Mouse (Mus musculus): ENCODE results near the gene Sec24a. TPM values are rescaled to one million over a fixed set of nuclear protein-coding genes. Genes with fewer than 3 reads are reported as not detected.
"Not testable (repeated sequence)": the region's sequence is repeated elsewhere in the genome, so short reads cannot be mapped to it uniquely, and the experiment has no call there.

Sec24a gene
- 10 to 100 TPM; 16.4 to 16.7 TPM for total RNA-seq (2021)

DNA sequence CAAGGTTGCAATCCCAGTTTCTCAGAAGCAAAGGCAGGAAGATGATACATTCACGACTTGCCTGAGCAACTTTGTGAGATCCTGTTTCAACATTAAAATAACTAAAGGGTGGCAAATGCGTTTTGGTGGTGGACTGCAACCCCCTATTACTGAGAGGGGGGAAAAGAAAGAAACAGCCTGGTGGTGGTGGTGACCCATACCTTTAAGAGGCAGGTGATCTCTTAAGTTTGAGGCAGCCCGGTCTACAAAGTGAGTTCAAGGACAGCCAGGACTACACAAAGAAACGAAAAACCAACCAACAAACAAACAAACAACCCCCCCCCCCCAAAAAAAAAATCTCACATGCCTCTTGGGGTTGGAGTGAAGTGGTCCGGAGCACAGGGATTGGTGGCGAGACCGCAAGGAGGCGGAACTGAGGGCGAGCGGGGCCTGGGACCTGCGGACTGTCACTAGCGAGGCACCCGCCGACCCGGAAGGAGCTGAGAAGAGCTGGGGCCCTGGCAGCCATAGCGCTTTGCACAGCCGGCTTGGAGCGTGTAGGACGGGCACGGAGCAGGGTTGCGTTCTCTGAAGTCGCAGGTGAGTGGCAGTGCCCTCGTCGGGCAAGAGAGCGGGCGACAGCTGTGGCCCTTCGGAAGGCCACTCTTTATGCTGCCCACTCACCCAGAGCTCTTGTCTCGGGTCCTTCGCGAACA, at the start of gene Sec24a, which contains the start of gene Sar1b:
TSS of gene Sec24a (minus strand) at position 422 of the 695 bp plus-strand sequence.
TSS of gene Sar1b (plus strand) at position 475 of the 695 bp plus-strand sequence.
- DNase-seq = peak; percentile 84 to 87
- intact Hi-C loops (cut with DNase I) = no loop called here

DNA sequence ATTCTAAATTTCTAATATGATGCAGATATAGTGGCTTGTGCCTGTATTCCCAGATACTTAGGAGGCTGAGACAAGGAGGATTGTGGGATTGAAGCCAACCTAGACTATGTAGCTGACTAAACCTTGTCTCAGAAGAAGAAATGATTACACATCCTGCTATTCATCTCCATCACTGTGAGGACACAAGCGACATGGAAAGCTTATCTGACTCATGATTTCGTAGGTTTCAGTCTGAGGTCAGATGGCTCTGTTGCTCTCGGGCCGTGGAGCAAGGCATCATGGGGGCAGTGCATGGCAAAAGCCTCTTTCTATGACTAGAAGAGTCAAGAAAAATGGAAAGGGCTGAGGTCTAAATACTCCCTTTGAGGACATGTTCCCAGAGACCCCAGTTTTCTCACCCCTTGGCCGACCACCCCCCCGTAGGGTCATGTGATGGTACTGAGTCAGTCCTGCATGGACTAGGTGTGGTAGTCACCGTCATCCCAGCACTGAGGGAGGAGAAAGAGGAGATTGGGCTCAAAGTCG, 48.6 kb upstream of the Sec24a start:
- DNase-seq = no peak
- intact Hi-C loops (cut with DNase I) = no loop called here

DNA sequence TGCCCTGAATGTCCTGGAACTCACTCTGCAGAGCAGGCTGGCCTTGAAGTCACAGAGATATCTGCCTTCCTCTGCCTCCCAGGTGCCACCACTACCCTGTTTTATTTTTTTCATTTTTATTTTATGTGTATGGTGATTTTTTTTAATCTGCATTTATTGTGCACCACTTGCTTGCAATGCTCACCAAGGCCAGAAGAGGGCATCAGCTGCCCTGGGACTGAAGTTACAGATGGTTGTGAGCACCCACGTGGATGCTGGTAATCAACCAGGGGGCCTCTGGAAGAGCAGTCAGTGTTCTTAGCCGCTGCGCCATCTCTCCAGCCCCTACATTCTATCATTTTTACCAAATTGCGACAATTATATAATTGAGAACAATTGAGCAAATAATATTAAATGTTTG, 47.8 kb upstream of the Sec24a start:
- DNase-seq = no peak
- intact Hi-C loops (cut with DNase I) = no loop called here

- intact Hi-C loops (cut with DNase I) = no loop called here
- DNase-seq = peak in 1 of 2 experiments; percentile 50
Measured at GRCm38 (mm10) chr11:51809632-51810224, 46.3 kb upstream of the Sec24a start.

DNA sequence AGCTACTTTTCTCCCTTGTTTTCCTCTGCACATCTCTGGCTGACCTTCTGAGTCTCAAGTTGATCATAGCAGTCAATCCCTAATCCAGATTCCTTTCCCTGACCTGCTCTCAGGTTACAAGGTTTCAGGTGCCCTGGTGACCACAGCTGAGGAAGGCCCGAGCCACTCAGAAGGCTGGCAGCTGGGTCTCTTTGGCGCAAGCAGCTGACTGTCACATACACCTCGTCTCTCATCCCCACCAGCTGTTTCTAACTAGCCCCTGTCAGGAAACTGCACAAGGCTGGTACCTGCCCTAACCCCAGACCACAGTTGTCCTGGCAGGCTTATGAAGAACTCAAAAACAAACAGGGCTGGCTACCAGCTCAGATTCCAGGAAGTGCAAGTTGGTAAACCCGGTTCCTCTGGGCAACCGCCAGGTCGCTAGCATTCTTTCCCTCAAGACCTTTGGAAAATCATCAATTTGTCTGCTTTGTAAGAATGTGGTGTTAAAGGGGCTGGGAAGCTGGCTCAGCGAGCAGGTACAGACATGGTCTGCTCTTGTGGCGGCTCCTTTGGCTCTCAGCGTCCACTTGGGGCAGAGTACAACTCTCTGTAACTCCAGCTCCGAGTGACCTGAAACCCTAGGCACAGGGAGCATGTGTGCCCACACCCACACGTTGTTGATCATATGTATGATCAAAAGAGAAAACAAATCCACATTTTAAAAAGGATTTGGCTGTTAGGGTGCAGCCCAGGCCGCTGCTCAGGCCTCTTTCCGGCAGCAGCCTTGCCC, 43.9 kb upstream of the Sec24a start:
- no peak for DNase-seq
- intact Hi-C loops (cut with DNase I) = no loop called here

DNA sequence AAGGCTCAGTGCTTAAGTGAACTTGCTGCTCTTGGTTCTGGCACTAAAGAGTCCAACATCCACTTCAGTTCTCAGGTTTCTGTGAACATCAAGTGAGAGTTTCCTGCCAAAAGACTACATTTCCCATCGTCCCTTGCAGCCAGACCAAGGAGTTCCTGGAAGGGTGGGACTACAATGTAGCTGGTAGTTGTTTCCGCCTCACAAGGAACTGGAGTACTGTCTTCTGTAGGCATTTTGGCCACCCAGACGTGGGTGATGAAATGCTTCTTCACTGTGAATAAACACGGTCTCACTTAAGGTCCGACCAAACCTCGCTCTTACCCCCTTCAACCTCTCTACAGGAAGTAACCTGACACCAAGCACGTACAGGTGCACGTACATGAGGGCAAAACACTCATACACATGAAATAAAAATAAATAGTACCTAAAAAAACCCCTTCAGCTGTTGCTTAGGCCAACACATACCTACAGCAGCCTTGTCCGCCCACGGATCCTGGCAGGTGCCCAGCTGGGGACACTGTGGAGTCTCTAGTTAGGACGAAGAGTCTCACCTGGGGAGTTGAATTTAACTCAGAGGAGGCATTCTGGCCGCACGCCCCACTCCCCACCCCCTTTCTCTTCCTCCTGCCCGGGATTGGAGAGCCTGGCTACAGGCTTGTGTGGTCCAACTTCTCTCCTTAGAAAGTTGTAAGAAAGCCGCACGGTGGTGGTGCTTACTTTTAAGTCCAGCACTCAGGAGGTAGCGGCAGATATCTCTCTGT, 42.0 kb upstream of the Sec24a start:
- intact Hi-C loops (cut with DNase I) = no loop called here

DNA sequence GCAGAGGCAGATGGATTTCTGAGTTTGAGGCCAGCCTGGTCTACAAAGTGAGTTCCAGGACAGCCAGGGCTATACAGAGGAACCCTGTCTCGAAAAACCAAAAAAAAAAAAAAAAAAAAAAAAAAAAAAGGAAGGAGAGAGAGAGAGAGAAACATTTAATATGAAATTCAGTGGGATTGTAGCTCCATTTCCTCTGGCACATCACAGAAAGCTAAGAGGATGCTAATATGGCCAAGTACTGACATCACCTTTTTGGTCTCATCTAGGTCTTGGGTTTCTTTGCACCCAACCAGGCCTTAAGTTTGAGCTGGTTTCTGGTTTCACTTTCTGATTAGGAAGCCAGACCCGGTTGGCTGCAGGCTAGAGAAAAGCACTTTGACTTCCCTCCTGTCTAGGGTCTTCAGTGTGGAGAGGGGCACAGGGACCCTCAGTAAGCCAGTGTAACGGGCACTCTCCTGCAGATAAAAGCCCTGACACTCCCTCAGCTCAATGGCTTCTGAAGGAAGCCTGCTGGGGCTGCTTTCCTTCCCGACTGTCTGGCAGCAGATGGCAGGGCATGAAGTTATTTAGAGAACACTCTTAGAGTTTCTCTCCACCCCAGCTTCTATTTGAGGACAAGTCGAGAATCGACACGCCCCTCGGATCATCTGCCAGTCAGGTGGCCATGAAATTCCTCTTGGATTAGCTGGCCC, 37.3 kb upstream of the Sec24a start:
- intact Hi-C loops (cut with DNase I) = no loop called here
- no peak for DNase-seq

More for the DNA sequence above, 42.0 kb upstream of the Sec24a start:
- peak; percentile 60 to 65 for DNase-seq

DNA sequence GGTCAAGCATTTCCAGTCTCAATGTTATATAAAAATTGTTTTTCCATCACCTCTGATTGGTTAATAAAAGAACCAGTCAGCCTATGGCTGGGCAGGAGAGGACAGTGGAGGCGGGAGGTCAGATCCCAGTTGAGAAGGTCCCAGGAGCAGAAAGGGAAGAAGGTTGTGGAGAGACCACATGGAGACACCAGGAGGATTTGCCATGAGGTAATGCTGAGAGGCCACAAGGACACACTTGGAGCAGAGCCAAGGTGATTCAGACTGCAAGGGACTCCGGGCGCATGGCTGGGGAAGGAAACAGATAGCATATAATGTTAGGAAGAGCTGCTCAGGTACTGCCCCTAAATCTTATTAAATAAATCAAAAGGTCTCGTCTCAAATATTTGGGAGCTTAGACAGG, 32.8 kb upstream of the Sec24a start:
- no peak for DNase-seq
- intact Hi-C loops (cut with DNase I) = no loop called here

- intact Hi-C loops (cut with DNase I) = no loop called here
- DNase-seq = no peak
Measured at GRCm38 (mm10) chr11:51790662-51791061, 27.2 kb upstream of the Sec24a start.

DNA sequence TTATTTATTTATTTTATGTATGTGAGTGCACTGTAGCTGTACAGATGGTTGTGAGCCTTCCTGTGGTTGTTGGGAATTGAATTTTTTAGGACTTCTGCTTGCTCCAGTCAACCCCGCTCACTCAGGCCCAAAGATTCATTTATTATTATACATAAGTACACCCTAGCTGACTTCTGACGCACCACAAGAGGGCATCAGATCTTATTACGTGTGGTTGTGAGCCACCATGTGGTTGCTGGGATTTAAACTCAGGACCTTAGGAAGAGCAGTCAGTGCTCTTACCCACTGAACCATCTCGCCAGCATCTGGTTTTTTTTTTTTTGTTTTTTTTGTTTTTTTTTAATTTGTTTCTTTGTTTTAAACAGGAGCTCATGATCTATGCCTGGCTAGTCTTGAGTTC, 26.3 kb upstream of the Sec24a start:
- DNase-seq; intact Hi-C loops (cut with DNase I): not testable (repeated sequence)

DNA sequence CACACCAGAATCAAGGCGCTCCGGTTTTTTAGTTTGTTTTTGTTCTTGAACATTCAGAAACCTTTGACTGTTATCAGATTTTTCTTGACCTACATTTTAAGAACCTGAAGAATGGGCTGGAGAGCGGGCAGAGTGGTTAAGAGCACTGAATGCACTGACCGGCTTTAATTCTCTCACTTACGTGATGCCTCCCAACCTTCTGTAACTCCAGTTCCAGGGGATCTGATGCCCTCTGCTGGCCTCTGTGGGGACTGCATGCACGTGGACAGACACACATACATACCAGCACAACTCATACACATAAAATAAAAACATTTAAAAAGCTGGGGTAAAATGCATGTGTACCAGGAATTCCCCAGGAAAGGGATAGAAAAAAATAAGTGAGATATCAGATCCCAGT, 22.5 kb upstream of the Sec24a start:
- peak in 1 of 2 experiments; percentile 55 for DNase-seq
- intact Hi-C loops (cut with DNase I) = no loop called here

- no peak for DNase-seq
- intact Hi-C loops (cut with DNase I) = no loop called here
Measured at GRCm38 (mm10) chr11:51782721-51783120, 19.3 kb upstream of the Sec24a start.

DNA sequence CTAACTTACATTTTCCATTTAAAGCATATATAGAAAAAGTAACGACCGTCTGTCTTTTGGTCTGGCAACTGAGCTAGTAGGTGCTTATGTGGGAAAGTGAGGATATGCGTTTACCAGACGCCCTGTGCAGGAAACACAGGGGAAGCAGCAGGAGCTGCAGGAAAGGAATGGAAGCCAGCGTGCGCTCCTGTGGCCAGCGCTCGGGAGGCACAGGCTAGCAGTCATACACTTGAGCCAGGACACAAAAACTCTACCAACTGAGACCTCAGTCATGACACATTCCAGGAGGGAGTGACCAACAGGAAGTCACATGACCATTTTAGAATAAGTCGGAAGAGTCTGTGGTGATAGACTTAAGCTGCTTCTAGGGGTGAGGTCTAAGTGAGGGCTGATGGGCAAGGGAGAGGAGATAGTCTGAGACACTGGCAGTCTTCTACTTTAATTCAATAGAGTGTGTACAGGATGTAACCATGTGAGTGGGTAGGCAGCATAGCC, 17.4 kb upstream of the Sec24a start:
- DNase-seq = no peak
- intact Hi-C loops (cut with DNase I) = no loop called here

- intact Hi-C loops (cut with DNase I) = no loop called here
- DNase-seq = no peak
Measured at GRCm38 (mm10) chr11:51777478-51777877, 14.0 kb upstream of the Sec24a start.

DNA sequence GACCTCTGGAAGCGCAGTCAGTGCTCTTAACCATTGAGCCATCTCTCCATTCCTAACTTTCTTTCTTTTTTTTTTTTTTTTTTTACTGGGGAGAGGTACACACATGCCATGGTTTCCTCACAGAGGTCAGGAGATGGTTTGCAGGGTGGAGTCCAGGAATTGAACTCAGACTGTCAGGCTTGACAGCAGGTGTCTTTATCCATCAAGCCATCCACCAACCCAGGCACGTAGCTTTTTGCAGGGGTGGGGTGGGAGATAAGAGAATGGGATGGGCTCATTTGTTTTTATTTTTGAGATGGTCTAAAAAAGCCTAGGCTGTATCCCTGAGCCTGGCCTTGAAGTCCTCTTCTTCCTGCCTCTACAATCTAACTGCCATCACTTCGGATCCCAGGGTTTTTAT, 12.1 kb upstream of the Sec24a start:
- intact Hi-C loops (cut with DNase I) = no loop called here
- DNase-seq = no peak

DNA sequence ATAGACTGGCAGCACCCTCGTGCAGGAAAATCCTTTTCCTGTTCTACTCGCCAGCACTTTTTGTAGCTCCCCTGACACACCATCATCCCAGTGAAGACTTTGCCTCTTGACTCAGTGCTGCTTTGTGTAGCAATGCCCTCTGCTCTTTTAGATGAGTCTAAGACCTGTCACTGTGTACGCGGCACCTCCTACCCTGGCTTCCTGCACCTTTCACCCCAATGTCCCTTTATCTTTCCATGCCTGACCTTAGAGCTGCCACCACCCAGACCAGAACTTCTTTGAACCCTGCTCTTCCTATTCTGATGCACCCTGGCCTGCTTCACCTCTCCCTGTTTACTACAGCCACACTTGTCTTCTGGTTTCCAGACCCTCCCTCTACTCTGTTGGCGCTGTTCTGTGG, 4.9 kb upstream of the Sec24a start:
- no peak for DNase-seq
- intact Hi-C loops (cut with DNase I) = no loop called here

DNA sequence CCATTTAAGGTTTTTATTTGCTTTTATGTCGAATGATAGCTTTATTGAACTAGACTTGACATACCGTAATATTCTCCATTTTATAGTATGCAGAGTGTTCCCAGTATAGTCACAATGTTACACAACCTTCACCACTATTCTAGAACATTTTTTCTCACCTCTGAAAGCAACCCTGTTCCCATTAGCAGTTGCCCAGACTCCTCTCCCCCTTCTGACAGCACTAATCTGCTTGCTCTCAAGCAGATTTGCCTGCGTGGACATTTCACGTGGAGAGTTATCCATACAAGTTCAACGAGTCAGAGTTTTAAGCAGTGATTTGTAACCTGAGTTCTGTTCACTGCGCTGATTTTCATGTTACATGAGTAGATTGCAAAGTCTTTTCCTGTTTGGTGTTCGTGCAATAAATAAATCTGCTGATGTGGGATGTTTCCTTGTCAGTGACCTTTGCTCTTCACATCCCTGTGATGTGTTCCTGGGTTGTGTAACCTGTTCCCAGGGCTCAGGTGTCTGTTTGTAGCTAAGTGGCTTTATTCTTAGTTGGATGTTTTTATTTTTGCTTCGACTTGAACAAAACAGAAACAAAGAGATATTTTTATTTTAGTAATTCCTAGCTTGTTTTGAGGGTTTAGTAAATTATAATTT, 4.3 kb upstream of the Sec24a start:
- intact Hi-C loops (cut with DNase I) = no loop called here
- no peak for DNase-seq

GRCm38 (mm10) chr11:51764816-51765215, 1.4 kb upstream of the Sec24a start:
- intact Hi-C loops (cut with DNase I) = no loop called here
- DNase-seq = no peak

- intact Hi-C loops (cut with DNase I) = no loop called here
- DNase-seq = no peak
Measured at GRCm38 (mm10) chr11:51763955-51764354, 521 bp upstream of the Sec24a start.
